Mouse (Mus musculus) kidney, adult 2 months (tissue): Measurements from ENCODE around the gene Relch.

ENCODE experiments used
- CTCF ChIP-seq: fragments of 200-500 bp; conservative IDR thresholded peaks from 2 replicates; pipeline ENCODE4 v1.5.1; 2011; ENCODE audit warnings: low read depth, mild to moderate bottlenecking, control low read depth, low read length, moderate library complexity, mixed read lengths; ENCODE audit not compliant: insufficient read depth, insufficient read length
- POLR2A ChIP-seq: fragments of 200-500 bp; IDR thresholded peaks from one replicate; pipeline ENCODE4 v1.6.1; 2011; ENCODE audit warnings: low read depth, low read length, control low read depth

- no peak for TF ChIP-seq CTCF
- TF ChIP-seq POLR2A, result no peak
Measured at GRCm38 (mm10) chr1:105669700-105670099, 6.0 kb downstream of the Relch start.
